Mouse (Mus musculus) testis, adult 2 months (tissue): Measurements from ENCODE around the gene Usp39. TPM values are rescaled to one million over a fixed set of nuclear protein-coding genes. Genes with fewer than 3 reads are reported as not detected.

Experiments used
- H3K27ac ChIP-seq: fragments of 200-500 bp; 2 replicates; pipeline ENCODE4 v1.5.1; 2012; ENCODE audit warnings: low read depth, low read length; ENCODE audit not compliant: control insufficient read depth, insufficient read depth
- H3K27me3 ChIP-seq: fragments of 200-500 bp; 2 replicates; pipeline ENCODE4 v1.6.1; 2012; ENCODE audit warnings: mild to moderate bottlenecking, low read length, moderate library complexity; ENCODE audit not compliant: control insufficient read depth, insufficient read depth
- H3K36me3 ChIP-seq: fragments of 200-500 bp; 2 replicates; pipeline ENCODE4 v1.6.1; 2012; ENCODE audit warnings: mild to moderate bottlenecking, low read length; ENCODE audit not compliant: control insufficient read depth, insufficient read depth
- H3K4me1 ChIP-seq: fragments of 200-500 bp; 2 replicates; pipeline ENCODE4 v1.6.1; 2012; ENCODE audit warnings: low read length; ENCODE audit not compliant: control insufficient read depth, insufficient read depth
- H3K4me3 ChIP-seq: fragments of 200-500 bp; 2 replicates; pipeline ENCODE4 v1.5.1; 2012; ENCODE audit warnings: low read depth, mild to moderate bottlenecking, low read length, moderate library complexity, mixed read lengths; ENCODE audit not compliant: control insufficient read depth
- CTCF ChIP-seq: fragments of 200-500 bp; IDR thresholded peaks from 2 replicates; pipeline ENCODE4 v1.5.1; 2012; ENCODE audit warnings: low read depth, mild to moderate bottlenecking, inconsistent platforms, low read length, moderate library complexity; ENCODE audit not compliant: control insufficient read depth, insufficient read depth, insufficient replicate concordance
- POLR2A ChIP-seq: fragments of 200-500 bp; IDR thresholded peaks from 2 replicates; pipeline ENCODE4 v1.6.1; 2012; ENCODE audit warnings: low read depth, mild to moderate bottlenecking, inconsistent platforms, low read length, moderate library complexity; ENCODE audit not compliant: control insufficient read depth
- polyA plus RNA-seq: library from polyadenylated mRNA; depleted of rRNA; stranded (reverse); fragments of >200 nt; gene quantifications from 2 replicates; pipeline ENCODE4 v1.2.3, GENCODE M21; 2012

Gene Usp39
- polyA plus RNA-seq, 1 experiment: 29.3 TPM

- TF ChIP-seq CTCF (no peak), POLR2A (no peak)
- H3K4me1 ChIP-seq: no peaks in the 10 kb centered on the region
- no peak overlapping the region for H3K27ac ChIP-seq
- H3K27me3 ChIP-seq: no peaks in the 10 kb centered on the region
- no peak overlapping the region for H3K4me3 ChIP-seq
- peaks cover 11% of the 10 kb centered on the region for H3K36me3 ChIP-seq
Observed at GRCm38 (mm10) chr6:72330133-72330532, 14.9 kb downstream of the Usp39 start.

GRCm38 (mm10) chr6:72329019-72329418 is 16.0 kb downstream of the Usp39 start:
- Histone ChIP-seq H3K4me3 (no peak overlapping the region), H3K27ac (no peak overlapping the region), H3K36me3 (peaks cover 11% of the 10 kb centered on the region), H3K27me3 (no peaks in the 10 kb centered on the region), H3K4me1 (no peaks in the 10 kb centered on the region)
- TF ChIP-seq CTCF (no peak), POLR2A (no peak)

- Histone ChIP-seq H3K27ac (no peak overlapping the region), H3K36me3 (peaks cover 11% of the 10 kb centered on the region), H3K27me3 (no peaks in the 10 kb centered on the region), H3K4me1 (no peaks in the 10 kb centered on the region), H3K4me3 (no peak overlapping the region)
- TF ChIP-seq CTCF (no peak), POLR2A (no peak)
Observed at GRCm38 (mm10) chr6:72326274-72326673, 18.7 kb downstream of the Usp39 start.

- no peak overlapping the region for H3K4me3 ChIP-seq
- H3K27me3 ChIP-seq: no peaks in the 10 kb centered on the region
- peaks cover 18% of the 10 kb centered on the region for H3K36me3 ChIP-seq
- TF ChIP-seq CTCF (no peak), POLR2A (no peak)
- no peaks in the 10 kb centered on the region for H3K4me1 ChIP-seq
- H3K27ac ChIP-seq: no peak overlapping the region
Observed at GRCm38 (mm10) chr6:72323786-72324508, 21.0 kb downstream of the Usp39 start.

GRCm38 (mm10) chr6:72322936-72323335 is 22.0 kb downstream of the Usp39 start:
- TF ChIP-seq CTCF (no peak), POLR2A (no peak)
- Histone ChIP-seq H3K27me3 (no peaks in the 10 kb centered on the region), H3K36me3 (peaks cover 14% of the 10 kb centered on the region), H3K4me1 (no peaks in the 10 kb centered on the region), H3K4me3 (no peak overlapping the region), H3K27ac (no peak overlapping the region)

- Histone ChIP-seq H3K27me3 (no peaks in the 10 kb centered on the region), H3K36me3 (peaks cover 8% of the 10 kb centered on the region), H3K27ac (no peak overlapping the region), H3K4me3 (no peak overlapping the region), H3K4me1 (no peaks in the 10 kb centered on the region)
- TF ChIP-seq CTCF (no peak), POLR2A (no peak)
Observed at GRCm38 (mm10) chr6:72319019-72319418, 26.0 kb downstream of the Usp39 start.

- H3K4me1 ChIP-seq: no peaks in the 10 kb centered on the region
- H3K4me3 ChIP-seq: no peak overlapping the region
- H3K27ac ChIP-seq: no peak overlapping the region
- no peaks in the 10 kb centered on the region for H3K27me3 ChIP-seq
- TF ChIP-seq CTCF: no peak
- TF ChIP-seq POLR2A: no peak
- H3K36me3 ChIP-seq: peaks cover 8% of the 10 kb centered on the region
Observed at GRCm38 (mm10) chr6:72318440-72318839, 26.5 kb downstream of the Usp39 start.

GRCm38 (mm10) chr6:72316044-72316443 is 28.9 kb downstream of the Usp39 start:
- Histone ChIP-seq H3K4me3 (no peak overlapping the region), H3K27me3 (no peaks in the 10 kb centered on the region), H3K27ac (no peak overlapping the region), H3K4me1 (no peaks in the 10 kb centered on the region; the same call in 1 of the 2 replicates), H3K36me3 (peaks cover 8% of the 10 kb centered on the region)
- TF ChIP-seq CTCF: no peak
- TF ChIP-seq POLR2A: no peak
